Mouse (Mus musculus) adrenal gland, adult 8-10 months (tissue): ENCODE measurements around the gene Hspa2. TPM values are rescaled to one million over a fixed set of nuclear protein-coding genes. Genes with fewer than 3 reads are reported as not detected.
"Not testable (repeated sequence)": the region's sequence is repeated elsewhere in the genome, so short reads cannot be mapped to it uniquely, and the experiment has no call there.

Experiments
- DNase-seq: peaks from one replicate; pipeline ENCODE4 v3.0.0; 2022
- total RNA-seq, 4 experiments: library from RNA; stranded (reverse); gene quantifications; 2 replicates each; pipeline ENCODE4 v1.2.4; 2022

The Hspa2 gene
- total RNA-seq, 4 experiments from 2014 or later: 19.1 to 25.6 (median 22.9) TPM

DNA sequence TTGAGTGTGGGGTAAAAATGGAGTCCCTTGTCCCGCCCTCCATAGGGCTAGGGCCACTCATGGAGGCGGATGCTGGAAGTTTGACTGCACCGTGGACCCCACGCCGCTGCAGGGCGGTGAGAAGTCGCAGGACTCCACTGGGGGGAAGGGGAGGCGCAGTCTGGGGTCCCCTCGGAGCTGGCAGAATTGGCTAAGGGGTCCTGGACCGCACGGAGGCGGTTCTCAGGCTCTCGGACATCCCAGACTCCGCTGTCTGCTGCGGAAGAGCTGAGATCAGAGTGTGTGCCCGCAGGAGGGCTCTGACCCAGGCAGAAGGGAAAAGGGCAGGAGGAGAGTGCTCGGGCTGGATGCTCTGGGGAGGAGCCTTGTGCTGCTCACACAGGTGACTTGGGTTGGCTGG is 31.1 kb downstream of the Hspa2 start:
- no peak for DNase-seq

DNA sequence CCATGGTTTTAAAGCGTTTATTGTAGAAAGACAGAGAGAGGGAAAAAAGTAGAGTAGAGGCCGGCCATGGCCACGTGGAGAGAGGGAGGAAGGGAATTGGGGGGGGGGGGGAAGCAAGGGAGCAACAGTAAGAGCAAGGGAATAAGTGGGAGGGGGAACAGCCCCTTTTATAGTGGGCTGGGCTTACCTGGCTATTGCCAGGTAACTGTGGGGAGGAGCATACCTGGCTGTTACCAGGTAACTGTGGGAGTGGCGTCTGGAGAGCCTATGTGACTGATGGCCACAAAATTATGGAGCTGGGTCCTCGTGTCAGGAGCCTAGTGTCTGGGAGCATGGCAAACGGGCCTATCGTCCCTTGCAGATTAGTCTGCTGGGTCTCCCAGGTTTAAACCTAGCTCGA is 31.6 kb downstream of the Hspa2 start:
- no peak for DNase-seq

DNA sequence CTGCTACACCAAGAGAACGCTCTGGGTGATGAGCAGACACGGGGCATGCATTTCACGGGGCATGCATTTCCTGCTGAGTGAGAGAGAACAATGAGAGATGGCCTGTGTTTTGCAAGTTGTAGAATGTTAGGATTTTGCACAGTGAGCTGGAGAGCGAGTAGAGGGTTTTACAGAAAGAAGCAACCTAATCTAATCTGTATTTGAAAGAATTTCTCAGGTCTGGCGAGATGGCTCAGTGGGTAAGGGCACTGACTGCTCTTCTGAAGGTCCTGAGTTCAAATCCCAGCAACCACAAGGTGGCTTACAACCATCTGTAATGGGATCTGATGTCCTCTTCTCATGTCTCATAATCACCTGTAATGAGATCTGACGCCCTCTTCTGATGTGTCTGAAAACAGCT is 39.5 kb downstream of the Hspa2 start:
- DNase-seq: not testable (repeated sequence)

DNA sequence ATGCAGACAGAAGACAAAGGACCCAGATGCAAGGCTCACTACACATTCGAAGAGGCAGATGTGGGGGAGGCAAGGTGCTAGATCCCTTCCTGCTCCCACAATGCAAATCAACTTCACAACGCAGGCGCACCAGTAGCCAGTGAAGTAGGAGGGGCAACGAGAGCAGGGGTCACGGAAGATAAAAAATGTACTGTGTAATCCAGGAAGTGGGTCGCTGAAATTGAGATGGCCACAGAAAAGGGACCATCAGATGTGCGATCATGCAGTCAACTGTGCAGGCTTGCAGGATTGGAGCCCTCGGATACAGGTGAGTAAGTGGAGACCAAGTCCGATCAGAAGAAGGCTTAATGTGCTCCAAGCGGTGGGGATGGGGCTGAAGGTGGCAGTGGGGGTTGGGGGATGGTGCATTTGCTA is 40.4 kb downstream of the Hspa2 start:
- DNase-seq: no peak

DNA sequence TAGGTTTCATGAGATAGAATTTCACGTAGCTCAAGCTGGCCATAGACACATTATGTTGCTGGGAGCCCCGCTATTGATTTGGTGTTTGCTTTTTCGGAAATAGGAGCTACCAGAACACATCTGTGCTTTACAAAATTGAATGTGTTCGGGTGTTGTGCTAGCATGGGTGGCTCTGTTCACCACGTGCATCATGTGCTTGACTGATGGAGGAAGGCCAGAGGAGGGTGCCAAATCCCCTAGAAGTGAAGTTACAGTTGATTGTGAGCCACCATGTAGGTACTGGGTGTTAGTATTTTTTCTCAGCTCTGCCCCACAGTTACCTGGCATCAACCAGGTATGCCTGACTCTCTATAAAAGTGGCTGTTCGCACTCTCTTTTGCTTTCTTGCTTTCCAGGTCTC is 40.9 kb downstream of the Hspa2 start:
- DNase-seq: no peak

DNA sequence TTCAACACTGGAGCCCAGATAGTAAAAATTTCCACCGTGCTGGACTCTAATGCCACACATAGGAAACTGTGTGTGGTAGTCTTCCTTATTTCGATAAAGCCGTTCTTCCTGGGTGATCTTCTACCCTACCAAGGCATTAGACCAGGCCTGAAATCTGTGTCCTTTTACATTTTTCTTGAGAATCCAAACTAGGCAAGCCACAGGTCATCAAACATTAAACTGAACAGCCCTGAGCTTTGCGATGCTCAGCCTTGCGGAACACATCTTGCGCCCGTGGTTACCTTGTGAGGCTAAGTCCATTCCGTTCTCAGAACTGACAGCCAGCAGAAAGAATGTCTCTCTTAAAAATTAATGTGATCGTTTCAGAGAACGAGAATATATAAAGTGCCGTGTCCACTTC is 42.2 kb downstream of the Hspa2 start:
- no peak for DNase-seq

DNA sequence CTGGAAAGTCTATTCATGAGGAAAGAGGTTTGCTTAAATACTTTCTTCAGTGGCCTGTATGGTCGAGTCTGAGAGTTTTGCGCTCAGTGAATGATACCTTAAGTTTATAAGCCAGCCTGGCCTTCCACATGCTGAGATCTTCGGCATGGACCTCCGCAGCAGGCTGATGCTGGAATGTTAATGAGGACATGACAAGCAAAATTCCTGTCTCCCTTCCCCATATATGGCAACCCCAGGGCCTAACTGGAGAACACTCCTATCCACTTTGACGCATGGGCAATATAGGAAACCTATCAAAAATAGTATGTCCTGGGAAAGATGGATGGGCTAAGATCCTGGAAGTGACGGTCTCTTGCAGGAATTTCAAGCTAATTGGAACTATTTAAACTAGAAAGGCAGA is 44.2 kb downstream of the Hspa2 start:
- DNase-seq: no peak

DNA sequence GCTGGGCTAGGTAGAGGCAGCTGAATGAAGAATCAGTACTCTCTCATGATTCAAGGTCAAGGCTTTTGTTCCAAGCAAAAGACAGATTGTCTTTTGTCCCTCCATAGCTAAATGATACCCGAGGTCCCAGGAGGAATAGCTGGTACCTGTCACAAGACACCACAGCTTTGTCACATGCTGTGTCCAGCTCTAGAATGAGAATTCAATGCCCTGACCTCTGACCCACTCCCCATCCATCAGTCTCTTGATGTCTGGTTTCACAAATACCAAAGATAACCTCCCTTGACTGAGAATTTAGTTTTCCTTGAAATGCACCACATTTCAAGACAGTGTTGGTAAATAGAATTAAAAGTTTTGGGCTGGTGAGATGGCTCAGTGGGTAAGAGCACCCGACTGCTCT is 48.2 kb downstream of the Hspa2 start:
- no peak for DNase-seq

Other genes starting within 250 kb of the Hspa2 start
- gene Esr2, start 226.9 kb upstream of the Hspa2 start, total RNA-seq: under 1 TPM in 3 of 4 experiments, not detected in 1; 0.11 to 0.75 (median 0.45) TPM
- not detected for gene Tex21, start 157.4 kb upstream of the Hspa2 start, total RNA-seq
- gene Mthfd1, start 148.9 kb upstream of the Hspa2 start, total RNA-seq: 10 to 100 TPM; 42.3 to 50.6 (median 43.3) TPM
- gene Akap5, start 79.3 kb upstream of the Hspa2 start, total RNA-seq: 1 to 10 TPM in 1 of 4 experiments, under 1 TPM in 3; 0.35 to 1.1 (median 0.63) TPM
- 10 to 100 TPM in 3 of 4 experiments, 1 to 10 TPM in 1; 8.5 to 14.1 (median 10.7) TPM for gene Zbtb25, start 34.6 kb upstream of the Hspa2 start, total RNA-seq
- gene Zbtb1, start 33.9 kb upstream of the Hspa2 start, total RNA-seq: 1 to 10 TPM; 5.7 to 7.4 (median 6.7) TPM
- under 1 TPM; 0.15 to 0.24 (median 0.23) TPM for gene Ppp1r36, start 13.4 kb downstream of the Hspa2 start, total RNA-seq
- gene Plekhg3, start 126.7 kb downstream of the Hspa2 start, total RNA-seq: 10 to 100 TPM; 10.8 to 23.4 (median 16.2) TPM